Mouse (Mus musculus) B cell, adult 2 months (primary cell): ENCODE data around the gene Cavin3.

Source experiments
- DNase-seq, 2 experiments: peaks; one replicate each; pipeline ENCODE4 v3.0.0; 2022

Cavin3 gene

DNA sequence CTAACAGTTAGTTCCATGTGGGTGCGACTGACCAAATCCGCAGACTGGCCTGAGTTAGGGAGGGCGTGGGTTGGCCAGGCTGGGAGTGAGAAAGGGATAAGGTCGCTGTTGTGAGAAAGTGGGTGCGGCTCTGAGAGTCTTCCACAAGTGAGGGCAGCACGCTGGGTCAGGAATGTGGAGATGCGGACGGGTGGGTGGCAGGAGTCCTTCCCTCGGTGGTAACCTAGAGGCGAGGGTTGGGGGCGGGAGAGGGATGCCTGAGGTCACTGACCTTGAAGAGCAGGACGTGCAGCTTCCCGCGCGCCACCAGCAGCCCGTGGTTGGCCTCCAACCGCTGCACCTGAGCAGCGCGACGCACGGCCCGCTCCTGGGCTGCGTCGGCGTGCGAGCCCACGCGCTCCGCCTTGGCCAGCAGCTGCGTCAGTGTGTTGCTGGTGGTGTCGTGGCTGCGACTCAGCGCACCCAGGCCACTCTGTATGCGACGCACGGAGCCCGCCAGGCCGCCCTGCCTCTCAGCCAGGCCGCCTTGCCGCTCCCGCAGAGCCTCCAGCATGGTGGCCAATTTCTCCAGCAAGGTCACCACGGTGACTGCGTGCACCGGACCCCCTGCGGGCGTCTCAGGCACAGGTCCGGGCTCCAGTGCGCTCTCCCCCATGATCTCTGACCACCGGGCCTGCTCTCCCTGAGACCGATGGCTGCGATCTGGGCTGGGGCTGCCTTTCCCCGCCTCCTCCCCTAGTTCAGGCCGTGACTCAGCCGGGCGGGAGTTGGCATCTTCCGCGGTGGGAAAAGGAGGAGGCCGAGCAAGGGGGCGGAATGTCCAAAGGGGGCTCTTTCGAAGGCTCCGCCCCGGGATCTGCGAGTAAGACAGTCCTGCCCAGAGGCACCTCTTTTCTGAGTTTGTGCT, at the start of gene Cavin3:
Cavin3 (minus strand) TSS at position 796 of the 907 bp plus-strand sequence.
- no peak for DNase-seq

DNA sequence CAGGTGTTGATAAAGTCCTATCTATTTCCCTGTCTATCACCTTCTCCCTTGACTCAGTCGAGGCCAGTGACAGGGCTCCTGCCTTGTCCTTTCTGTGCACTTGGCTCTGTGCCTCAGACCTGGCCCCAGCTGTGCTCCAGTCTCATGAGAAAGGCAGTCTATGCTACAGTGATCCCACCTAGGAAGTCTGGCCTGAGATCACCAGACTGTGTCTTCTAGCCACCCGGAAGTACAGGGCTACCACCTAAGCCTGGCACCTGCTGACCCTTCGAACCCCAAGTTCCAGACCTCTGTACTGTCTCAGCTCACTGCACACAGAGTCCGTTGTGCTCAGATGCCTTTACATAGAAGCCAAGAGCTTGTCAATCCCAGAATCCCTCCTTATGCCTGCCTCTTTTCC, 46.0 kb upstream of the Cavin3 start:
- DNase-seq = no peak

GRCm38 (mm10) chr7:105527306-105527937, 45.3 kb upstream of the Cavin3 start:
- no peak for DNase-seq

- DNase-seq = no peak
These were observed 42.1 kb upstream of the Cavin3 start for GRCm38 (mm10) chr7:105524222-105524621.

DNA sequence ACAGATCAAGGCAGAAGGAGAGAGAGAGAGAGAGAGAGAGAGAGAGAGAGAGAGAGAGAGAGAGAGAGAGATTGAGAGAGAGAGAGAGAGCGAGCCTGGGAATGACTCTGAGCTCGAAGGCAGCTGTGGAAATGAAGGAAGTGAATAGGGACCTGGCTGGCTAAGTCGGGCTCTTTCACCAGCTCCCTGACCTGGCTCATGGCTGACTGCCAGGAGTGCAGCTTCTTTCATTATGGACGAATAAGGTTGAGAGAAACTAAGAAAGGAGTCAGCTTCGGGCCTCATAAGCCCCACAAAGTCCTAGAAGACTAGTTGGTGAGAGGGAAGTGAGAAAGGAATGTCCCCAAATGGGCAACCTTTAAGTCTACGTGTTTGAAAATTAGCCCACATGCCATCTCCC, 38.1 kb upstream of the Cavin3 start:
- DNase-seq = no peak

DNA sequence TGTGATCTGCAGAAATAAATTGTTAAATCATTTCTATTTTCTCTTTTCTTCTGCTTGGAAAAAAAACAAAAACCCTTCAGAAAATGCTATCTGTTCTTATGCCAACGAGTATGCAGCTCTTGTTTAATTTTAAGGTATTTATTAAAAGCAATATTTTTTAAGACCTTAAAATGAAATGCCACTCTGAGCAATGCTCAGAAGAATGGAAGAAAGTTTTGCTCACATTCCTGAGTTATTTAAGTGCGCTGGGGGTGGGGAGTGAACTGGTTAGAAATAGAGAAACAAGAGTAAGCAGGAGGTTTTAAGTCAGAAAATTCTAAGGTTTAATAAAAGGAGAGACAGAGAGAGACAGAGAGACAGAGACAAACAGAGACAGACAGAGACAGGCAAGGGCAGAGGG, 37.7 kb upstream of the Cavin3 start:
- DNase-seq = no peak

- DNase-seq = no peak
These were observed 37.2 kb upstream of the Cavin3 start for GRCm38 (mm10) chr7:105519336-105519735.

DNA sequence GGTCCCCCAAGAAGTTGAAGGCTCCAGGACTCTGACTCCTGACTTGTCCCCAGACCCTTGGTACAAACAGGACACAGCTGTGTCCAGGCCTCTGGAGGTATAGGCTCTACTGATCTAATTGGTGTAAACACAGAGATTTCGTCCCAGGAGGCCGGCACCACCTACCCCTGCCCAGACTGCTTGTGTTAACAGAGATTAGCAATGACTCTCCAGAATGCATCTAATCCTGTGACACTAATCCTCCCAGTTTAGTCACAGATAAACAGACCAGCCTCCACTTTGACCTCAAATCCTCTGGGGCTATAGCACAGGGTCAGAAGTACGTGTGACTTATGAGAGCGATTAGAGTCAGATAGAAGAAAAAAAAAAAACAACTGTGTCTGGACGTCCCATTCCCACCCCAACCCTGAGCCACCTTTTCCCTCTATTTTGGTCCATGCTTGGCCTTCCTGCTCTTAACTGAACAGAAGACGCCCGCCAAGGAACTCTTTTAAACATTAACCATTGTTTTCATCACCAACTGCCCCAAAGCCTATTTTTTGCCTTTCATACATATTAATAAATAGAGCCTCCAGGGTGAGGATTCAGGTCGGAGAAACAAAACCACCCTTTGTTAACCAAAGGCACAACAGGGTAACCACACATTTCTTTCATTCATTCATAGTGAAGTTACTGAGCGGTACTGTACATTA, 34.7 kb upstream of the Cavin3 start:
- no peak for DNase-seq

GRCm38 (mm10) chr7:105515178-105515577, 33.1 kb upstream of the Cavin3 start:
- DNase-seq = peak; percentile 69 to 70

DNA sequence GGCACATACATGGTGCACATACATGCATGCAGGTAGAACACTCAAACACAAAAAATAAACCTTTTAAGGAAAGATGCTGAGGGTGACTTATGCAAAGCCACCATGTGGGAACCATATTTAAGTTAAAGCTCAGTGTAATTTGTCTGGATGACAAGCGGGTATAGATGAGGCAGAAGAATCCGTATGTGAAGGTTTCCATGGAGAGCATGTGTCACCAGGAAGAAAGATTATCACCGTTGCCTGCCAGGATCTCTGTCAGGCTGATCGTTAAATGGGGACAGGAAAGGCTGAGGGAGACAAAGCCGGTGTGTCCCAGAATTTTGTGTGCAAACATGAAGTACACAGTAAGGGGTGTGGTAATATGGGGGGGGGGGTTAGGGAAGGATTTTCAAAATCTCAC, 32.5 kb upstream of the Cavin3 start:
- DNase-seq = no peak

DNA sequence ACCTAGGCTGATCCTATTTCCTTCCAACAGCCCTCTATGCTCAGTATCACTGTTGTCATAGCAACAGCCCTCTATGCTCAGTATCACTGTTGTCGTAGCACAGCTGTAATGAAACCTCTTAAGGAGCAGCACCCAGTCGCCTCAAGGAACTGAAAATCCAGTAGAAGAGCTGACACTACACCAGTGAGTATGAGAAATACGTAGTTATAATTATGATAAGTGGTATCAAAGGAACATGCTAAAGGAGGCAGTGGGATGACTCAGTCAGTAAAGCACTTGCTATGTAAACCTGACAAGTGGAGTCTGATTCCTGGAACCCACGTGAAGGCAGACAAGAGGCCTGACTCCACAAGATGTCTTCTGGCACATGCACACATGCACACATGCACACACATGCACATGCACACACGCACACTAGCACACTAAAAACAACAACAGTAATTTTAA, 31.8 kb upstream of the Cavin3 start:
- no peak for DNase-seq

GRCm38 (mm10) chr7:105510143-105510542, 28.0 kb upstream of the Cavin3 start:
- DNase-seq = no peak

GRCm38 (mm10) chr7:105507257-105507656, 25.2 kb upstream of the Cavin3 start:
- DNase-seq = no peak

- no peak for DNase-seq
These were observed 19.9 kb upstream of the Cavin3 start for GRCm38 (mm10) chr7:105501984-105502383.

GRCm38 (mm10) chr7:105499676-105500075, 17.6 kb upstream of the Cavin3 start:
- DNase-seq = no peak

GRCm38 (mm10) chr7:105498854-105499492, 16.9 kb upstream of the Cavin3 start:
- no peak for DNase-seq

- DNase-seq = no peak
These were observed 15.8 kb upstream of the Cavin3 start for GRCm38 (mm10) chr7:105497881-105498280.

DNA sequence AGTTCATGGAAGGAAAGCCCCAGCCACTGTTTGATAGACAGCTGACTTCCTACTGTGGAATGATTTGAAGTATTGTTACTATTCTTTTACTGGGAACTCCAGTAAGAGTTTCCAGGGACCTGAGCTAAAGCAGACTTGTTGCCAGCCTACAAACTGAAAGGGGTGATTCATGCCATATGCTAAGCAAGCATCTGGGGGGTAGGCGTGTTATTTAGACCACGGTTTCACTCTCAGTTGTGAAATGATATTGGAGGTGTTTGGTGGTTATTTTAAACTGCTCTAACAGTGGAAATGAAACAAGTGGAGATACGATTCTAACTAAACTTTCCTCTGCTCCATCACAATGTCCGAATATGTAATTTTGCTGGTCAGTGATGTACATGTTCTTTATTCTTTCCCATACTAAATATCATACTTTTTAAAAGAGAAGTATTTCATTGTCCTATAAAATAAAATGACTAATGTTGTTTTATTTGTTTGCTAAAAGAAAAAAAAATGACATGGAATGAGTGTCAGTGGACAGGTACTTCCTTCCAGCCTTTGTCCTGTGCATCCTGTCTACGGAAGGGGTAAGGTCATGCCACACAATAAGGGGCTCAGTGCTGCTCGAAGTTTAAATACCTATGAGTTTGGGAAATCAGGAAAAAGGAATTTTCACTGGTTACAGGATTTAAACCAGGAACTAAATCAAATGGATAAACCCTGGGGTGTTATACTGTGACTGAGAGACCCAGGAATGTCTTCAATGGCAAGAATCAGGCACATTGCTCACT, 5.2 kb upstream of the Cavin3 start:
- DNase-seq = no peak

GRCm38 (mm10) chr7:105485029-105485428, 2.9 kb upstream of the Cavin3 start:
- no peak for DNase-seq

GRCm38 (mm10) chr7:105482426-105482825, 326 bp upstream of the Cavin3 start:
- DNase-seq = no peak

DNA sequence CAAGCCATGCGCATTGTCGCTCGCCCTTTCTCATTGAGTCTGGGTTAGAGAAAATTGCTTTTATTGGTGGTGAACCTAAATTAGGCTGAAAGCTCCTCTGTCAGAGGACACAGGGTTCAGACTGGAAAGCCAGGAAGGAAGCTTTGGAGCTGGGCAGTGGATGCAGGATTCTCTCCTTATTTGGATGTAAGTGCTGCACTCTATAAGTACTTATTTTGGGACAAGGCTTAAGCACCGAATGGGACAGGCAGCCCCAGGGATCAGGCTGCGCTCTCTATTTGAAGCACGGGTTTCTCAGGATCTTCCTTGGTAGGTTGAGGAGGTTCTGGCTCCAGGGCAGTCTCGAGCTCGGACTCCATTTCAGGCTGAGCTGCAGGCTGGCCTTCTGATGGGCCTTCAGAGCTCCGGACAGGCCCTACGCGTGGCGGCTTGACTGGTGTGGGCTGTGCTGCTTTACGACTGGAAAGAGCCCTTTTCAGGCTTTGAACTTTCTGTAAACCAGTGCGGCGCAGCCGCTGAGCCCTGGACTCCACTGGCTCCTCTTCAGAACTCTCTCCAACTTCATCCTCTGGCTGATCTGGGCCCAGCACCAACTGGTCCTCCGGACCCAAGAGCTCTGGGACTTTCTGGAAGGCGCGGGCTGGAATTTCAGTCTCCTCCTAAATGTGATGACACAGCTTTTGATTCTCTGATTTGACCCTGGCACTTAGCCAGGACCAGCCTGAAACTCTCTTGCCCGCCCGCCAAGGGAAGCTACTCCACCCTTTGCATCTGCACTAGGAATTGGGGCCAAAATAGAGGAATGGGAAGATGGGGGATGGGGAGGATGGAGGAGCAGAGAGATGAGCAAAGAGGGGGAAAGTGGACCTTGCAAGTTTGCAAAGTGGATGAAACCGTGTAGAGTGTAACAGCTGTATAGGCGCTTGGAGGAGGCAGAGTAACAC, 1.3 kb downstream of the Cavin3 start:
- DNase-seq = no peak
